Mouse (Mus musculus) urinary bladder, postnatal 14 days (tissue): ENCODE results near the gene Ube2o.
"Not testable (repeated sequence)": the region's sequence is repeated elsewhere in the genome, so short reads cannot be mapped to it uniquely, and the experiment has no call there.

Experiments used
- DNase-seq: peaks from one replicate; pipeline ENCODE4 v3.0.0; 2021; ENCODE audit warnings: low spot score

The Ube2o gene

DNA sequence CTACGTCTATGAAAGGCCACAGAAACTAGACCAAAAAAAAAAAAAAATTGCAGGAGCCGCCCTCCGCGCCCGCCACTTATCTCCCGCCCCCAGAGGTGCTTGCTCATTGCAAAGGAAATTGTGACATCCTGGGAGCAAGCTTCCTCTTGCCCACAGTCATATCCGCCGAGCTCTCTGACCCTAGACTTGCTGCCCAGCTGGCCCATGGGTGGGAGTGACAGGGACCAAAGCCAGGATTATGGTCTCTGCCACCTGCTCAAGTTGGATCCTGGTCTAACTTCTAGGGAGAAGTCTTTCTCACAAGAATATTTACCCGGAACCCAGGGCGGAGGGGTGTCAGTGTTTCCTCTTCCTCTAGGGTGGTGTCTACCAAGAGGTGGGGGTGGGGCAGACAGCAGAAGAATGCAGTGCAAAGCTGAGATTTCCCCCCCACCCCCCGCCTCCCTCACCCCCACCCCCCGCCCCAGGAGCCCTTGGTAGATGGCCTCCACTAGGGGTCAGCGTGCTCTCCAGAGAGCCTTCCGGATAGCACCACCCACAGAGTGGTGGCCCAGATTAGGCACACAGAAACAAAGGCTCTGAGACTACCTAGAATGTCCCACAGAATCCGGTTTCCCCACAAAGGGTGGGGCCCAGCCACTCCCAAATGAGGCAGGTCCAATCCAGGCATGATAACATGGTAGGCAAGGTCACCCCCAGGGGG is 34.6 kb upstream of the Ube2o start:
- peak; percentile 58 for DNase-seq

DNA sequence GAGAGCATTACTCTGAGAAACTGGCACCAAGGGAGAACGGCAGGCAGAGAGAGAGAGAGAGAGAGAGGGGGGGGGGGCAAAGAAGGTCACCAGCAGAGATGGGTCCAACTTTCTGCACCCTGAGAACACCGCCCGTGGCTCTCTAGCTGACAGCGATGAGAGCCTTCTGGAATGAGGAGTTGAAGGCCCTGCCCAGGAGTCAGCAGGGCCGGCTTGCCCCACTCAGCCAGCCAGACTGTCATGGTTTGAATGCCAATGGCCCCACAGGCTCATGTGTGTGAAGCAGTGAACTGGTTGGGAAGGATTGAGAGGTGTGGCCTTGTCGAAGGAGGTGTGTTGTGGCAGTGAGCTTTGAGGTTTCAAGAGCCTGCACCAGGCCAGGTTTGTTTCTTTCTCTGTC is 32.0 kb upstream of the Ube2o start:
- DNase-seq, result no peak

DNA sequence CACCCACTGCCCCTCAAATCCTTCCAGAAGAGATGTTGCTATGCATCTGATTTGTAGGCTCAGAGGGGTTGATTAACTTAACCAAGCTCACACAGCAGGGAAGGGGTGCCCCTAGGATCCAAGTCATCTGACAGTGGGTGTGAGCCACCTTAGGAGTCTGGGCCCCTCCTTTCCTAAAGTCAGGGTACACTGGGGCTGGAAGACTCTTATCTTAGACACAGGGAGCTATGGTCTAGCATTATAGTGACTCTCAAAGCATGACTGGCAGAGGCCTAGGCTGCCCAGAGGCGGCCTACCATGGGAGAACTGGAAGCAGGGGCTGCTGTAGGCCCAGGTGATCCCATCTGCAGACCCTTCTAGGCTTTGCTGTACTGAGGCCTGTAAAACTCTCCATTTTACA is 31.3 kb upstream of the Ube2o start:
- no peak for DNase-seq

DNA sequence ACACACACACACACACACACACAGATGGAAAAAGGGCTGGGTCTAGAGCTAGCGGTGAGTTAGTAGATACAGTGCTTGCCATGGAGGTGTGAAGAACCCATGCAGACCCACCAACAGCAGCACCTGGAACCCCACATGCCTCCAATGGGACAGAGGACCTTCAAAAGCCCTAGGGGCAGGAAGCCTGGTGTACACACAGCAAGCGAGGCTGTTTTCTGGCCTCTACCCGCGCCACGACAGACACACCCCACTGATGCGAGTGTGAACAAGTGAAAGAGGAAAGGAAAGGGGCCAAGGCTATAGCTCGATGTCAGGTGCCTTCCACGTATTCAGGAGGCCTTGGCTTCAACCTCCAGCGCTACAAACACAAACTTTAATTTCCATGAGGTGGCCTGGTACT is 30.6 kb upstream of the Ube2o start:
- no peak for DNase-seq

DNA sequence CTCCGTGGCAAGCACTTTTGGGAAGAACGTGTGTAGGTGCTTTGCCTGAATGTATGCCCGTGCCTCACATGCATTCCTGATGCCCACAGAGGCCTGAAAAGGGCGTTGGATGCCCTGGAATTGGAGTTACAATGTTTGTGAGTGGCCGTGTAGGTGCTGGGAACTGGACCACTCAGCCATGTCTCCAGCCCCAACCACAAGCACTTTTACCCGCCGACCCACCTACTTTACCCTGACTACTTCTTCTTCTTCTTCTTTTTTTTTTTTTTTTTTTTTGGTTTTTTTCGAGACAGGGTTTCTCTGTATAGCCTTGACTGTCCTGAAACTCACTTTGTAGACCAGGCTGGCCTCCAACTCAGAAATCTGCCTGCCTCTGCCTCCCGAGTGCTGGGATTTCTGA is 29.9 kb upstream of the Ube2o start:
- DNase-seq, result not testable (repeated sequence)

DNA sequence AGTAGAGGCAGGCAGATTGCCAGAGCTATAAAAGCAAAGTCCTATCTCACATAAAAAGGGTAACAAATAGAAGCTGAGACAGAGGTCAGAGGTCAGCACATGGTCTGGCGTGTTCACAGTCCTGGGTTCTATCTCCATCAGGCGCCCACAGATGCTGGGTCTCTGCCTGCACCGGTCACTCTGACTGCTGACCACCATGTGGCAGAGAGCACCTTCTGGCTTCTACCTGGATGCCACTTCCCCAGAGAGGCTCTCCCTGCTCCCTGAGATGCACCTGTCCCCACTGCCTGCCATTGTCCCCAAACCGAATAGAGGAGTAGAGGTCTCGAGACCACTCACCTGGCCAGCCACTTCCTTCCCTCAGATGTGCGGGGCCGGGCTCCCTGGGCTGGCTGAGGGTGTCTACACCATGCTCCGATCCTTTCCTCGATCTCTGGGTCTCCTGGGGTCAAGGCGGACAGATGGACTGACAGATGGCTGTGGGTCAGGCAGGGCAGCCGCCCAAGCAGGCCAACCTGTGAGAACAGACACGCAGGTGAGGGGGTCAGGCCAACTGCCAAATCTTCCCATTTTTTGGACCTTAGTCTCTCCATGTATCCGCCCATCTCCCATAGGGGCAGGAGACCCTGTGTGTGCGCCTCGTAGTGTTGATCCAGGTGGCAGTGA is 28.9 kb upstream of the Ube2o start:
- no peak for DNase-seq

DNA sequence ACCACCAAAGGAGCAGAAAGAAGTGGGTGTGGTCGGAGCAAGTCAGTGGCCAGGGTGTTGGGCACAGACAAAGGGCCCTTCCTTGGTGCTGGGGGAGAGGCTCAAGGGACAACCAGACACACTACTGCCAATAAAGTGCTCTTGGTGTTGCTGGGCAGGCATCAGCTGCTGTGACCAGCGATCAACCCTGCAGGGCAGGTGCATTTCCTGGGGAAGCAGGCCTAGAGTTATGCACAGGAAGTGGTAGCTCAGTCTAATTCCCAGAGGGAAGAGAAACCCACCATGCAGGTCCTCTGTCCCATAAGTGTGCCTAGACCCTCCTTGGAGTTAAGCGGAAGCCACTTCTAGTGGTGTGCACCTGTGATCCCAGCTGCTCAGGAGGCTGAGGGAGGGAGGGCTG is 26.5 kb upstream of the Ube2o start:
- DNase-seq, result no peak

DNA sequence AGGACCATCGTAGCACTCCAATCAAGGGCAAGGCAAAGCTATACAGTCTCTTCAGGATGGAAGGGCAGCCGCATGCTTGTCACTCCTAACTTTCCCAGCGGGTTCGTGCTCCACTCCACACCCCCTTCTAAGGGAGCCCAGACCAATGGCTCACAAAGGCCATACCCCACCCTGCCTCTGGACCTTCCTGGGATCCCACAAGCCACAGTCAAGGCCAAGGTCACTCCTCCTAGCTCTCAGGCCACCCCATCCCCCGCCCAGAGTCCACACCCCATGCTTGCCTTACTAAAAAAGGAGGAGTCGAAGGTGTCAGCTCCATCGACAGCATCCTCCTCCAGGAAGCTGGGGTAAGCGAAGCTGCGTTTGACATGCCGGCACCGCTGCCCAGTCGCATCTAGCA is 22.9 kb upstream of the Ube2o start:
- DNase-seq, result no peak

DNA sequence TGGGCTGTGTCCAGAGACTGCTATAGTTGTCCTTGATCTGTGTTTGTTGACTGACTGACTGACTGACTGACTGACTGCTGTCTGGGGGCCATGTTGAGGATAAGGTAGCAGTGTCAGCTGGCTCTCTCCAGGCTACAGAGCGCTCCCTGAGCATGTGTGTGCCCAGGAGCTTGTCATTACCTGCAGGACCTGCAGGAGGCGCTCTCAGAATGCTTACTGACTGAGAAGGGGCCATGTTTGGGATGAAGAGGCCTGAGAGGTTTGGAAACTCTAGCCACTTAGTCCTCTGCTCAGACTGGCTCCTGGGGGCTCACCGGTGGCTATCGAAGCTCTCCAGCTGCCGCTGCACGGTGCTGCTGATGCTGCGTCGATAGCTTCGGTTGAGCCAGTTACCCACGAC is 22.1 kb upstream of the Ube2o start:
- peak; percentile 25 for DNase-seq

DNA sequence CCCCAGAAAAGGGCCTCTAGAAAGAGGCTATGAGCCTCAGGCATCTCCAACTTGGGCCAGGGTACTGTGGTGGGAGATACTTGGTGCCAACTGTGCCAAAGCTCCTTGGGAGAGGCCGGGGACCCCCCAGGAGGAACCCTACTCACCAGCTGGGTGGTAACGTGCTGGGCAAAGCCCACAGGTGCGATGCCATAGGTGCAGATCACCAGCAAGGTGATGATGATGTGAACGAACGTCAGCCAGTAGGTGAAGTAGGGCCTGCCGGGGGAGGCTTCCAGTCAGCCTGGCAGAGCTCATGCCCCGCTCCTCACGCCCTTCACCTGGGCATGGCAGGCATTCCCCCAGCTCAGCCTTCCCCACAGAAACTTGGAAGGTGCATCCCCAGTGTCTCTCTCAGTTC is 20.8 kb upstream of the Ube2o start:
- no peak for DNase-seq

DNA sequence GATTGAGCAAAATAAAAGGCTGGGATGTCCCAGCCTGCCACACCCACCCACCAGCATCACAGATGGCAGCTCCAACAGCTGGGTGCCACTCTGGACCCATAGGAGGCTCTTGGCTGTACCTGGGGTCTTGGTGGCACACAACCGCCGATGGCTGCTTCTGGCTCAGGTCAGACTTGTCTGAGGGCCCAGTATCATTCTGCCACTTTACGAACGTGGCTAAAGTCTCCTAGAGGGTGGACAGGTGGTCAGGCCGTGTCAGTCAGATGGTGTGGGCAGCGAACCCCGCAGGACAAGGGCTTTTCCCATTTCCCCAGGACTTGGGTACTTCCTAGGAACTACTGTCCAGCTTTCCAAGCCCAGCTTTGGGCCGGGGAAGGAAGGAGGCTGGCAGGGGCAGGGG is 19.9 kb upstream of the Ube2o start:
- DNase-seq, result no peak

DNA sequence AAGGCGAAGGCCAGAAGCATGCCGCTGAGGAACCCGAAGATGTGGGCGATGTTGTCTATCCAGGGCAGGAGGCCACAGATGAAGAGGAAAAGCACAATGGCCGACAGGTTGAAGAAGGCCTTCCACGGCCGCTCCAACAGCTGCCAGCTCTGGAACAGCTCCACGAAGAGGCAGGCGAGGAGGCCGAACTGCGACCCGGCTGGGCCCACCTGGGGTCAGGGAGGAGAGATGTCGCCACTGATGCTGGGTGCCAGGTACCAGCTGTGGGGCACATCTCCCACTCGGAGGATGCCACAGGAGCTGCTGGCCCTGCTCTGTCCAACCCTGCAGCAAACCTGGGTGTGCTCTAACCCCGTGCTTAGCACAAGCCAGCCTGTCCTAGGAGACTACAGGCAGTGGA is 18.0 kb upstream of the Ube2o start:
- DNase-seq, result no peak

DNA sequence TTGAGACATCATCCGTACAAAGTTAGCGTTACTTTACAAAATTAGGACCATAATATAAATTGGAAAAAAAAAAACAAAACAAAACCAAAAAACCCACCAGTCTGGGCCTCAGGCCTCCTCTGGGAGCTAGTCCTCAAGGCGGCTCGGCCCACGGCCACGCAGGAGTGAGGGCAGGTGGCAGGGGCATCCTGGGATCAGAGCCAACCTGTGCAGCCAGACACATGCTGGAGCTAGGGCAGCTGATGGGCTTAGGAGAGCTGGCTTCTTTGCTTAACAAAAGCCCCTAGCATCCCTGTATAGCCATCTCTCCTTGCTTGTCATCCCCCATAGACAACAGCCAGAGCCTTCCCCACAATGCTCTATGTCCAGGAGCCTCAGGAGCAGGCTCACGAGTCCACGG is 16.9 kb upstream of the Ube2o start:
- no peak for DNase-seq

DNA sequence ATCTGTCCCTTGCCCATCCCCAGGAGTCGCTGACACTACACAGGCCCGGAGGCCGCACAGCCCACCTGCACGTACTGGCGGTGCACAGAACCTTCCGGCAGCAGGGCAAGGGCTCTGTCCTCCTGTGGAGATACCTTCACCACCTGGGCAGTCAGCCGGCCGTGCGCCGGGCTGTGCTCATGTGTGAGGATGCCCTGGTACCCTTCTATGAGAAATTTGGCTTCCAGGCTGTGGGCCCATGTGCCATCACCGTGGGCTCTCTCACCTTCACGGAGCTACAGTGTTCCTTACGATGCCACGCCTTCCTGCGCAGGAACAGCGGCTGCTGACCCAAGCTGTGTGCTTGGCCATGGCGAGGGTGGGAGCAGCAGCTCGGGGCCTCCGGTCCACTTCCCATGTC is 15.5 kb upstream of the Ube2o start:
- no peak for DNase-seq

DNA sequence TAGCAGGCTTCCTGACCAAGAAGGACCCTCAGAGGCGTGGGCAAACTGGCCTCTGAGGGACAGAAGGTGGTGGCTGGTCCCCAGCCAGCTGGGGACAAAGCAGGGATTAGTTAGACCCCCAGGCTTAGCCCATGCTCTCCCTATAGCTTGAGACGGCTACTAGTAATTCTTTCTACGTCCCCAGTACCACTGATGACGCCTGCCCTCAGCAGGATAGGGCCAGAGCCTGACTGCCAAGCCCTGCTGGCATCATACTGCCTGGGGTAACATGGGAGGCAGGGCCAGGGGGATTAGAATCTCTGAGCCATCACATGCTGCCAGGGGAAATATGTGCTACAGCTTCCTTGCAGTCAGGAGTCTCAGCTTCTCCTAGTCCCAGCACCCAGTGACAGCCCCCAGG is 12.1 kb upstream of the Ube2o start:
- no peak for DNase-seq

DNA sequence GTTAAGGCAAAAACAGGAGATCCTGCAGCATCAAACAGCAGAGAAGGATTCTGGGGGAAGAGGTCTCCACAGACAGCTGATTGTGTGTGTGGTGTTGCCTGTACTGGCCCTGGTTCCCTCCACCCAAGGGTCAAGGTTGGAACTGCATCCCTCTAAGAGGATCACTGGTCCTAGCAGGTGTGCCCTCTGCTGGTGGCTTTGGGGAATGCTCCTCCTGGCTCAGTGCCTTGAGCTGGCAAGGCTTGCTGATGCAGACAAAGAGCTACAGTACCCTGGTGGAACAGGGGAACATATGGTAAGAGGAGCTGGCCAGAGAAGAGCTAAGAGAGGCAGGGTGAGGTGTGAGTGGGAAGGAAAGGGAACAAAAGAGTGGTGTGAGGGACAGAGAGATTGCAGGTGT is 11.2 kb upstream of the Ube2o start:
- peak; percentile 94 for DNase-seq

DNA sequence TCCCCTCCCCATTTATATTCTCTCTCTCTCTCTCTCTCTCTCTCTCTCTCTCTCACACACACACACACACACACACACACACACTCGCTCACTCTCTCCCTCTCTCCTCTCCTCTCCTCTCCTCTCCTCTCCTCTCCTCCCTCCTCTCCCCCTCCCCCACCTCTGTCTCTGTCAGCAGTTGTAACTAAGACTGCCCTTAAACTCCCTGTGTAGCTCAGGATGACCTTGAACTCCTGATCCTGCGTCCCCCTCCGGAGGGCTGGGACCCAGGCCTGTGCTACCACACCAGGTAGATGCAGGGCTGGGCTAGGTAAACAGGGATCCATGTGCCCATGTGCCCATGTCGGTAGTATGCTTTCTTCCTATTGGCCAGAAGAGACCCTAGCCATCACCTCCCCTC is 10.4 kb upstream of the Ube2o start:
- no peak for DNase-seq

DNA sequence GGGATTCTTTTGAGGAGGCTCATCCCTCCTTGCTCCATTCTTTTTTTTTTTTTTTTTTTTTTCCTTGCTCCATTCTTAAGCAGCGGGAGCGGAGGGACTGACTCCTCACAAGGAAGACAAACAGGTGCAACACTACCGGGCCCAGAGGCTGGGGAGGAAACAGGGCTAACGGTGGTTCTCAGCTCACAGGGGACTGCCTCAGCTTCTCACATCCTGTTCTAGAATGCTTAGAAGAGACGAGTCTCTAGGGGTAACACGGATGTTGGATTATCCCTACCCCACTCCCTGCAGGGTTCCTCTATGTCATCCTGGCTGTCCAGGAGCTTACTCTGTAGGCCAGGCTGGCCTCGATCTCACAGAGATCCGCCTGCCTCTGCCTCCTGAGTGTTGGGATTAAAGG is 8.3 kb upstream of the Ube2o start:
- no peak for DNase-seq

DNA sequence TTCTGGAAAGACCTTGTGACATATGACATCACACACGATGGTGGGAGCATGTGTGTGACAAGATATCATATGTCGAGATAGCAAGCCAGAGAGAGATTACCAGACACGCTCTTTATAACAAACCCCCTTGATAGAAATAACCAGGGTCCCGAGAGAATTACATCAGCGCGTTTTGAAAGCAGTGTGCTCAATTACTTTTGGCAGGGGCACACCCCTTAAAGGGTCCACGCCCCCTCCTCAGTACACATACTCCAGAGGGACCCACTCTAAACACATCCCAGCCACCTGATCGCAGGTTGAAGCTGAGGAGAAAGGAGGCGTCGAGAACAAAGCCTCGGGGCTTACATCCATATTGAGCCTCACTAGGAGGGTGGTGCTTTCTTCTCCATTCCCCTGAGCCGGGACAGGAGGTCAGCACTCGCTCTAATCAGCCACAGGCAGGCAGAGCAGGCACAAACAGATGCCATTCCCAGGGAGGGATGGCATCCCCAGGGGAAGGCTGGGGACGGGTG is 7.8 kb upstream of the Ube2o start:
- DNase-seq, result no peak

DNA sequence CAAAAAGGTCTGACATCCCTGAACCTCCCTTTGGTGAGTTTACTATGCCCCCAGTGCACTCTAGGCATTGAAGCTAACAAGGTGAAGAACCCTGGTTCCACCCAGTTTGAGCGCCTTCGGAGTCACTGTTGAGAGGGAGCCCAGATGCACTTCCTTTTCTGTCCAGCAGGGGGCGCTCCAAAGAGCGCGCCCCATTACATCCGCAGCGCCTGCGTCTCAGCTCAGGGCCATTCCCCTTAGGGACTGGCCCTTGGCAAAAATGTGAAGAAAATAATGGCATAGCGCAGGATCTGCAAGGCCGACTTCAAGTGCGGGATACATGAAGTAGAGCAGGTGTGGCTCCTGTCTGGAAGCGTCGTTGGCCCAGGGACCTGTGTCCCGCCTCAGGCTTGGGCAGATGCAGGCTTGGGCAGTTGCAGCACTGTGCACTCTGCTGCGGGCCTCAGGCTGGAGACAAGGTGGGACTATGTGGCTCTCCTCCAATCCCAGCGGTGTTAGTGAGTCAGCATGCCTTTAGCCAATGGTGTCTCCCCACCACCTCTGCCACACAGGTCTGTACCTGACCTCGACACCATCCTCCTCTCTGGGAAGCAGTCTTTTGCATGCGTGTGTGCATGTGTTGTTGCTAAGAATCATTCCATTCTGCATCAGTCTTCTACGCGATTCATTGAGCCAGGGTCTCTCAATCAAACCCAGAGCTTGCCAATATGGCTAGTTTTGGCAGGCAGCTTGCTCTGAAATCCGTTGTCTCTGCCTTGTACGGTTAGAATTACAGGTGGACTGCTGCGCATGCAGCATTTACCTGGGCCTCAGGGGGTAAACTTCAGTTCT is 5.8 kb upstream of the Ube2o start:
- peak; percentile 74 for DNase-seq

DNA sequence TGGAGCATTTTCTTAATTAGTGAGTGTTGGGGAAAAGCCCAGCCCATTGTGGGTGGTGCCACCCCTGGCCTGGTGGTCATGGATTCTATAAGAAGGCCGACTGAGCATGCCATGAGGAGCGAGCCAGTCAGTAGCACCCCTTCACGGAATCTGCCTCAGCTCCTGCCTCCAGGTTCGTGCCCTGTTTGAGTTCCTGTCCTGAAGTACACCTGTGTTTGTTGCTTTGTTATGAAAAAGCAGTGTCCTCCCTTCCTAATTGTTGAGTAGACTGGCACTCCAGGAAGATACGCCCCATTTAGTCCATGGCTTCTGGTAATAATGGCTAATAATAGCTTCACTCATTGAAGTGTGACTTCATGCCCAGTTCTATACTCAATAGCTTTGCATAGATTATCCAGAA is 5.1 kb upstream of the Ube2o start, which contains the start of gene Aanat:
Gene Aanat (plus strand): TSS at position 123 of the 400 bp plus-strand sequence.
- no peak for DNase-seq

DNA sequence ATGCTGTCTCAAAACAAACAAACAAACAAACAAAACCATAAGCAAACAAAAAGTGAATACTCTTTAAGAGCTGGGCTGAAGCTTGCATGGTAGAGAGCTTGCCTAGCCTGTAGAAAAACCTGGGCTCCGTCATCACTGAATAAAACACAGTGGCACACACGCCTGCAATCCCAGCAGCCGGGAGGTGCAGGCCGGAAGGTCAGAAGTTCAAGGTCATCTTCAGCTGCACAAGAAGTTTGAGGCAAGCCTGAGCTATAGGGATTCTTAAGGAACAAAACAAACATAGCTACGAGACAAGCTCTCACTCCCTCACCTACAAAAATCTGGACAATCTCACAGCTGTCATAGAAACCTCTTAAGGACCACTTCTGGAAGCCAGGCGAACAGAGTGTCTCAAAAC is 4.4 kb upstream of the Ube2o start:
- DNase-seq, result no peak
